Mouse (Mus musculus) left cerebral cortex, postnatal 25 days (tissue): ENCODE measurements at regions not wholly inside any gene's neighbourhood (a gene's known extent, or its start where the extent isn't known, plus 50 kb on each side); places are given as distances from the start of the nearest gene placed in this dataset.

Experiments used
- DNase-seq, 2 experiments: peaks; one replicate each; pipeline ENCODE4 v3.0.0; 2022; ENCODE audit warnings: low spot score in 2 of 2, mixed read lengths in 1 of 2
- intact Hi-C: fragments of 180-260 bp; cut with DNase I; formaldehyde crosslinking; loops from one replicate; pipeline ENCODE4 v1.15.1; 2025

DNA sequence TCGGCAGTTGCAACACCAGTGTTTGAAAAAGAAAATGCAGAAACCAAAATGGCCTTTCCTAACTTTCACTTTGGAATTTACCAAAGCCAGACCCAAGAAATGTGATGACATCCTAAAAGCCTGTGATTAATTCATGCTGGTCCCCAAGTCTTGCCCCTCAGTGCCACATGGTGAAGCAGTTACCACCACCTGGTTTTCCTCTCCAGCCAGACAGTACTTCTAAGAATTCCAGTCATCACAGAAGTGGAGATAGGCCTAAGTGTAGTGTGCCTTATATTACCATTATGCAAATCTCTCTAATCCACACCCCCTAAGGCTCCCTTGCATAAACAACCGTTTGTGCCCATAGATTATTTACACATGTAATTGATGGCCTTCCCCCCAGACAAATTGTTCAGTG lies 311.0 kb downstream of the Cxcl12 start:
- intact Hi-C loops = no loop called here
- no peak for DNase-seq

DNA sequence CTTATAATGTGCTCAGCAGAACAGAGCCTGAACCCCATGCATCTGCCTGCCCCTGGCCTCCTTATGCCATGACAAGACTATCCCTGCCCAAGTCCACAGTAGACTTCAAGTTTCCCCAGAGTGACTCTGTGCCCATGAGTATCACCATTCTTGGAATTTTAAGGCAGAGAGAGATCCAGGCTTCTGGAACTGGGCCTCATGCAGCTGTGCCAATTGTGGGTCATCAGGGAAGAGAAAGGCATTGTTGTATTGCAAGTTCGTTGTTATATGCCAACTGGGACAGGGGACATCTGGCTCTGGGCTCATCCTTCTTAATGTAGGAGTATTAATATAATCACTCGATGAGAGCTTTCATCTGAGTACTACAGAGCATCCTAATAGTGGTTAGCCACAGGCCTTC lies 312.1 kb downstream of the Cxcl12 start:
- intact Hi-C loops = no loop called here

GRCm38 (mm10) chr6:117489161-117489560 lies 320.8 kb downstream of the Cxcl12 start:
- DNase-seq = no peak
- intact Hi-C loops = no loop called here

More for the DNA sequence above, 312.1 kb downstream of the Cxcl12 start:
- no peak for DNase-seq

GRCm38 (mm10) chr6:117489761-117490396 lies 321.5 kb downstream of the Cxcl12 start:
- DNase-seq = no peak
- intact Hi-C loops = no loop called here

GRCm38 (mm10) chr6:117494971-117495370 lies 326.6 kb downstream of the Cxcl12 start:
- intact Hi-C loops = no loop called here

DNA sequence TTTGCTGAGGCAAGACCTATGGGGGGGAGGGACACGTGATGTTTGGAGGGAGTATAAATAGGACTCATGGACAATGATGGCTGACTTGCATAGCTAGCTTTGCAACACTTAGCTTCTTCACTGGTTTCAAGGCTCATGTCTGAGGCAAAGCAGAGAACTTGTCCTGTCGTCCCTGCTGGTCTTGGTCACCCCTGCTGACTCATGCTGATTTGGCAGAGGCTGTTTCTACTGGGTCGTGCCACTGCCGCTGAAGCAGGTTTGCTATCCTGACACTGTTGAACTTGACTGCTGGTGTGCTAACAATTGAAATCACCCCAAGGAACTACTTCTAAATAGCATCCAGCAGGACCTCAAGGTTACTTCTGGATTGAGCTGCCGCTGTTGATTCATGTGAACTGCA lies 329.0 kb downstream of the Cxcl12 start:
- intact Hi-C loops = no loop called here

More at GRCm38 (mm10) chr6:117494971-117495370, 326.6 kb downstream of the Cxcl12 start:
- DNase-seq = no peak

GRCm38 (mm10) chr6:117497904-117498303 lies 329.6 kb downstream of the Cxcl12 start:
- intact Hi-C loops = no loop called here

More for the DNA sequence above, 329.0 kb downstream of the Cxcl12 start:
- DNase-seq = no peak

DNA sequence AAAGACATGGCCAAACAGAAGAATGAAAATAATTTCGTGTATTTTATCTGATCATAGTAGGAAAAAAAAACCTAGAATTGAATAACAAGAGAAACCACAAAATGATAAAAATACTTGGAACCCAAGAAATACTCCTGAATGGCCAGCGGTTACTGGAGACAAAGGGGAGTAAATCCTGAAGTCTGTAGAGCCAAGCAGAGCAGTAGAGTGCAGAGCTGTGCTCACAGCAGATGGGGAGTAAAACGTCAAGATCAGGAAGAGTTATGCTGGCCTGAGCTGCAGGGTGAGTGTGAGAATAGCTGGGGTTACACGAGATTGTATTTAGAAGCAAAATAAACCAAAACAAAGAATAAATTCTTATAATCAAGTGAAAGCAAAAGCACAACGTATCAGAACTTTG lies 334.0 kb downstream of the Cxcl12 start:
- intact Hi-C loops = no loop called here

More at GRCm38 (mm10) chr6:117497904-117498303, 329.6 kb downstream of the Cxcl12 start:
- no peak for DNase-seq

GRCm38 (mm10) chr6:117504771-117505170 lies 336.2 kb upstream of the Zfp637 start:
- intact Hi-C loops = no loop called here
- DNase-seq = no peak

More for the DNA sequence above, 334.0 kb downstream of the Cxcl12 start:
- no peak for DNase-seq

GRCm38 (mm10) chr6:117505431-117505830 lies 335.5 kb upstream of the Zfp637 start:
- no peak for DNase-seq
- intact Hi-C loops = no loop called here

- intact Hi-C loops = no loop called here
- DNase-seq = no peak
Observed at GRCm38 (mm10) chr6:117506619-117507018, 334.4 kb upstream of the Zfp637 start.

- no peak for DNase-seq
- intact Hi-C loops = no loop called here
Observed at GRCm38 (mm10) chr6:117508860-117509259, 332.1 kb upstream of the Zfp637 start.

DNA sequence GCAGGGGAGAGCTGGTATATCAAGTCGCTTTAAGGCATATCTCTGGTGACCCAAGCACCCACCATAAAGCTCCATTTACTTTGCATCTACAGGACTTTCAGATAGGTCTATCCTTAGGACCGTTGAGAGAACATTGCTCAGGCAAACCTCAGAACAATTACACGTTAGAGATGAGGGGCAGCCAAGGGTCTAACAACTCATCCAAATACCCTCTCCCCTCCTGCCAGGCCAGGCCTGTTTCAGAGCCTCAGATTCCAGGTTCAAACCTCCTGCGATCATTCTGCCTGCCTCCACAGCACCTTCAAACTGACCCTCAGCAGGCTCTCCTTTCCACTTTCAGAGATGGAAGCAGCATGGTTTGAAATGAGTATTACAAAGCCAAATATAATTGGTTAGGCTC lies 331.0 kb upstream of the Zfp637 start:
- intact Hi-C loops = no loop called here
- DNase-seq = no peak

- intact Hi-C loops = no loop called here
- DNase-seq = no peak
Observed at GRCm38 (mm10) chr6:117514831-117515230, 326.1 kb upstream of the Zfp637 start.

GRCm38 (mm10) chr6:117516906-117517305 lies 324.1 kb upstream of the Zfp637 start:
- intact Hi-C loops = no loop called here
- DNase-seq = no peak

DNA sequence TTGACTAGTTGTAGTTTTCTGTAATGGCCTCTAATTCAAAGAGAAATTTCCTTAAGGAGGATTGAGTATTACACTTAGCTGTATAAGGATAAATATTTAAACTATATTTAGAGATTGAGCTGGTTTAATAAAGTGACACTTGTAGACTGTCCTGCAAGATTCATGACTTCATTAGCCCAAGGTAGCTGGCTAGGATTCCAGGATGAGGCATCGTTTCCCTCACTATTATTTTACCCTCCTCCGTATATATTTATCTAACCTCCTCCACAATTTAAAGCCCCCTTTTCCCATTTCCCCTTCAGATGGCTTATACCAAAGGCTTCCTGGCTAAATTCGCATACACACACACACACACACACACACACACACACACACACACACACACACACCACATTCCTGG lies 322.0 kb upstream of the Zfp637 start:
- no peak for DNase-seq
- intact Hi-C loops = no loop called here

GRCm38 (mm10) chr6:117519466-117519865 lies 321.5 kb upstream of the Zfp637 start:
- intact Hi-C loops = no loop called here
- DNase-seq = no peak

DNA sequence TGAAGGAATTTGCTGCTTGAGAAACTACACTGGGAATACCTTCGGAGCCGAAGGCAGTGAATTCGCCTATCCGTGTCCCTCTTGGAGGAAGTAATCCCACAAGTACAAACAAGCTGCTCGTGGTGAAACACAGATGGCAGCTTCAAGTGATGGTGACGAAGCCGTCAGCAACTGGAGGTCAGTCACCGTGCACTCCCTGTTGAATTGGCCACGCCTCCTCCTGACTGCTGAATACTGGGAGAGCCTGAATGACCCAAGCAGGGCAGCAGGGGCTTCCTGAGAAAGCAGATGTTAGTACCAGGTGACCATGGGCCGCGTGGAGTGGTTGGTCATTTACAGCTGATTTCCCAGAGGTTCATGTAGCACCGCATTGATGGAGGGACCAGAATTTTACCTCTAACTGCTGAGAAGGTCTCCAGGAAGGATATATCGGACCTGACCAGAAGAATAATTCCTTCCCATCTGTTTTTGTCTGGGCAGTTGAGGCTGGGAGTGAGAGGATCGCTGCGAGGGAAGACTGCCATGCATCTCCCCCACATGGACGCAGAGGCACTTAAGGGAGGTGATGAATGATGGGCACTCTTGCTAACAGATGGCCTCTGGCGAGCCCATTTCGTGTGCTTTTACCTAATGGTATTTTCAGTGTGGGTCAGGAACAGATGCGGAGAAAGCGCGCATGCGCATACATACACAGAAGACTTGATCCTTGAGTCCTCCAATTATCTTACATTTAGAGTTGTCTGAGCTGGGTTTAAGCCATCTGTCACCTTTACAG lies 314.6 kb upstream of the Zfp637 start:
- intact Hi-C loops = no loop called here
- no peak for DNase-seq

- intact Hi-C loops = no loop called here
- no peak for DNase-seq
Observed at GRCm38 (mm10) chr6:117527526-117527925, 313.5 kb upstream of the Zfp637 start.

GRCm38 (mm10) chr6:117534149-117534548 lies 306.8 kb upstream of the Zfp637 start:
- DNase-seq = no peak
- intact Hi-C loops = no loop called here

GRCm38 (mm10) chr6:117534991-117535390 lies 306.0 kb upstream of the Zfp637 start:
- no peak for DNase-seq
- intact Hi-C loops = no loop called here
